Mouse (Mus musculus) liver, embryonic 14.5 days (tissue): ENCODE results near the gene Chst8. TPM values are rescaled to one million over a fixed set of nuclear protein-coding genes. Genes with fewer than 3 reads are reported as not detected.
A peak's percentile ranks its signal among the peaks of the same experiment; 100 is the strongest.

Experiments used
- ATAC-seq: fragments of 200-750 bp; cut with Nextera tagmentation; 2 replicates; pipeline ENCODE4 v1.8.0; 2017; ENCODE audit warnings: moderate number of reproducible peaks, mild to moderate bottlenecking, moderate library complexity; ENCODE audit not compliant: insufficient read depth
- DNase-seq, 3 experiments: peaks; one replicate each; pipeline ENCODE4 v3.0.0-alpha.2; 2012 to 2013; ENCODE audit warnings: low read depth in 3 of 3, low spot score in 3 of 3
- H3K27ac ChIP-seq: fragments of 300-500 bp; sonication (generic); 2 replicates; pipeline ENCODE4 v1.5.1; 2014; ENCODE audit warnings: moderate library complexity, mild to moderate bottlenecking, control low read depth, inconsistent platforms
- H3K27me3 ChIP-seq: fragments of 300-500 bp; sonication (generic); 2 replicates; pipeline ENCODE4 v1.6.1; 2014; ENCODE audit warnings: mild to moderate bottlenecking, low read length, moderate library complexity; ENCODE audit not compliant: control insufficient read depth, insufficient read depth
- H3K36me3 ChIP-seq: fragments of 300-500 bp; sonication (generic); replicated peaks from 2 replicates; pipeline ENCODE4 v1.6.1; 2014; ENCODE audit warnings: low read depth; ENCODE audit not compliant: control insufficient read depth, insufficient read depth
- H3K4me1 ChIP-seq, 2 experiments: fragments of 200-500 bp in 1 of 2; fragments of 300-500 bp in 1 of 2; sonication (generic) in 1 of 2; replicated peaks; 2 replicates each; pipeline ENCODE4 v1.6.1; 2012 to 2014; ENCODE audit warnings: antibody characterized with exemption in 1 of 2, inconsistent platforms in 1 of 2, low read length in 1 of 2; ENCODE audit not compliant: control insufficient read depth in 2 of 2, insufficient read depth in 2 of 2
- H3K4me2 ChIP-seq: fragments of 300-500 bp; sonication (generic); 2 replicates; pipeline ENCODE4 v1.6.1; 2014; ENCODE audit warnings: low read depth, mild to moderate bottlenecking, control low read depth, moderate library complexity
- H3K4me3 ChIP-seq, 2 experiments: fragments of 200-500 bp in 1 of 2; fragments of 300-500 bp in 1 of 2; sonication (generic) in 1 of 2; 2 replicates each; pipeline ENCODE4 v1.5.1; 2012 to 2014; ENCODE audit warnings: low read depth in 2 of 2, low read length in 2 of 2, mild to moderate bottlenecking in 2 of 2, control low read depth in 1 of 2, inconsistent platforms in 1 of 2, moderate library complexity in 1 of 2; ENCODE audit not compliant: insufficient read depth in 1 of 2
- H3K9ac ChIP-seq: fragments of 300-500 bp; sonication (generic); replicated peaks from 2 replicates; pipeline ENCODE4 v1.6.1; 2014; ENCODE audit warnings: mild to moderate bottlenecking, control low read depth, moderate library complexity
- H3K9me3 ChIP-seq: fragments of 300-500 bp; sonication (generic); 2 replicates; pipeline ENCODE4 v1.6.1; 2016; ENCODE audit warnings: low read length, mixed read lengths; ENCODE audit not compliant: control insufficient read depth
- CTCF ChIP-seq: IDR thresholded peaks from 2 replicates; pipeline ENCODE4 v1.5.1; 2016; ENCODE audit warnings: antibody characterized with exemption, low read depth, control low read depth
- EP300 ChIP-seq: IDR thresholded peaks from 2 replicates; pipeline ENCODE4 v1.6.1; 2016; ENCODE audit warnings: antibody characterized with exemption, low read depth
- WGBS: fragments of 180-500 bp; shearing (Covaris S2); extraction: QIAGEN DNeasy Blood & Tissue Kit; methylation state at CpG from one replicate; pipeline ENCODE4 v1.1.7; 2014; ENCODE audit not compliant: insufficient replicate concordance; 5-methylcytosine and 5-hydroxymethylcytosine counted together
- polyA plus RNA-seq, 2 experiments: library from polyadenylated mRNA; depleted of rRNA in 1 of 2; stranded (reverse) in 1 of 2; unstranded in 1 of 2; fragments of >200 nt; fragmentation: Nextera tagmentation in 1 of 2; extraction: Ambion mirVana in 1 of 2; gene quantifications; 2 replicates each; pipeline versions ENCODE4 v1.2.1 to v1.2.3; 2012 to 2014

Gene Chst8
- polyA plus RNA-seq, 2 experiments: 0.25 to 0.37 TPM

DNA sequence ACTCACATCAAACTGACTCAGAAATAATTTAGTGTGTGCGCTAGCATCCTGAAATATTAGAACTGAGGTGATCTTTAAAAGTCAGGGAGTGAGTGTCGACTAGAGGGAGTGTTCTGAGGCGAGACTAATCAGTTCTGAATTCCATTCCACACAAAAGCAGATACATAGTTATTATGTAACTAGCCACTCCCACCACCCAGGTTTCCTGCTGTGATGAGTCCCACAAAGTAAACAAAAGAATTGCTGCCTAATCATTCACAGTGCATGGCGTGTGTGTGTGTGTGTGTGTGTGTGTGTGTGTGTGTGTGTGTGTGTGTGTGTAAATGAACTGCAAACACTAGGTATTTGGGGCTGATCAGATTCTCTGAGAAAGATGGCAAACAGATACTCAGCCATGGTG lies 108.1 kb downstream of the Chst8 start:
- no peak overlapping the region for H3K4me2 ChIP-seq
- H3K4me1 ChIP-seq: no peaks in the 10 kb centered on the region
- no peaks in the 10 kb centered on the region for H3K36me3 ChIP-seq
- no peak overlapping the region for H3K27ac ChIP-seq
- 40% methylated on average over 4 of the region's 4 CpGs for WGBS
- no peak overlapping the region for H3K9ac ChIP-seq
- no peak for ATAC-seq
- H3K4me3 ChIP-seq: no peak overlapping the region
- no peak for TF ChIP-seq EP300
- no peak for TF ChIP-seq CTCF
- no peak for DNase-seq
- H3K9me3 ChIP-seq: no peaks in the 10 kb centered on the region
- no peaks in the 10 kb centered on the region for H3K27me3 ChIP-seq

DNA sequence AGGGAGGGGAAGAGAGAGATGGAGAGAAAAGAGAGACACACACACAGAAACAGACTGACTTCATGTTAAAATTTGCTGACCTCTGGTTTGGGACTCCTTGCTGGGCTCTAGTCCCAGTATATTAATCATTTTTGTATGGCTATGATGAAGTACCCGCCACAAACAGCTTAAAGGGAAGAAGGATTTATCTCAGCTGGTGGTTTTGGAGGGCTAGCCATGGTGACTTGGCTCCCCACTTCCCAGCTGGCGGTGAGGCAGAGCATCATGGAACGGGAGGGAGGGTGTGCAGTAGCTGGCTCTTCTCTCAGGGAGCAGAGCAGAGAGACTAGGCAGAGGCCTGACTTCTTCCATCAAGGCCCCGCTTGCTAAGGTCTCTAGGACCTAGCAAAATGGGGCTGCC lies 109.1 kb downstream of the Chst8 start:
- H3K27ac ChIP-seq: no peak overlapping the region
- no peak overlapping the region for H3K4me2 ChIP-seq
- TF ChIP-seq CTCF: no peak
- no peak for TF ChIP-seq EP300
- H3K9me3 ChIP-seq: no peaks in the 10 kb centered on the region
- WGBS: 41% methylated on average over 4 of the region's 4 CpGs
- H3K27me3 ChIP-seq: no peaks in the 10 kb centered on the region
- H3K36me3 ChIP-seq: no peaks in the 10 kb centered on the region
- no peak overlapping the region for H3K4me3 ChIP-seq
- DNase-seq: no peak
- H3K4me1 ChIP-seq: no peaks in the 10 kb centered on the region
- ATAC-seq: no peak
- no peak overlapping the region for H3K9ac ChIP-seq

- TF ChIP-seq CTCF: no peak
- TF ChIP-seq EP300: no peak
- Histone ChIP-seq H3K4me2 (no peak overlapping the region), H3K9me3 (no peaks in the 10 kb centered on the region), H3K27me3 (no peaks in the 10 kb centered on the region), H3K27ac (no peak overlapping the region), H3K4me1 (no peaks in the 10 kb centered on the region), H3K36me3 (no peaks in the 10 kb centered on the region), H3K9ac (no peak overlapping the region), H3K4me3 (no peak overlapping the region)
- DNase-seq: peak in 1 of 3 experiments; percentile 0
- WGBS: 10% methylated on average over 11 of the region's 11 CpGs
- no peak for ATAC-seq
Observed at GRCm38 (mm10) chr7:34702718-34703351, 109.7 kb downstream of the Chst8 start.

DNA sequence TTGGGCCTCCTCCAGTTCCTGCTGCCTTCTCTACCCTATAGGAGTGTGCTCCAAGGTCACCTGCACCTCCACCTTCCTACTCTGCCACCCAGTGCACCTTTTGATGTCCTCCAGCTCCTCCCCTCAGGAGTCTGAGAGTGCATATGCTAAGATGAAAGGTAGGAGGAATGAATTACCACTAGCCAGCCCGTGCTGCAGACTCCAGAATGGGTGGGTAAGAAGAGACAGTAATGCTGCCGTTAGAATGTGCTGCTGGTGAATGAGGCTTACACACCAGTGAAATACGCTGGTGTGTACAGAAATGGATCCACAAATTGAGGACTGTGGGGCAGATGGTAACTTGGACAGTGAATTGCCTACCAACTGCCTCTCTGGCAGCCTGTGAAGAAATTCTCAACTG lies 112.6 kb downstream of the Chst8 start:
- WGBS: 45% methylated on average over 3 of the region's 3 CpGs
- Histone ChIP-seq H3K9ac (no peak overlapping the region), H3K27ac (no peak overlapping the region), H3K27me3 (no peaks in the 10 kb centered on the region), H3K4me3 (no peak overlapping the region), H3K9me3 (no peaks in the 10 kb centered on the region), H3K36me3 (no peaks in the 10 kb centered on the region), H3K4me2 (no peak overlapping the region), H3K4me1 (no peaks in the 10 kb centered on the region)
- DNase-seq (no peak), ATAC-seq (no peak)
- no peak for TF ChIP-seq CTCF
- no peak for TF ChIP-seq EP300

GRCm38 (mm10) chr7:34698221-34698620 lies 114.3 kb downstream of the Chst8 start:
- no peak overlapping the region for H3K4me3 ChIP-seq
- H3K4me2 ChIP-seq: no peak overlapping the region
- no peaks in the 10 kb centered on the region for H3K9me3 ChIP-seq
- DNase-seq: no peak
- no peaks in the 10 kb centered on the region for H3K27me3 ChIP-seq
- WGBS: 71% methylated on average over 9 of the region's 9 CpGs
- H3K27ac ChIP-seq: no peak overlapping the region
- TF ChIP-seq CTCF: no peak
- TF ChIP-seq EP300: no peak
- no peak for ATAC-seq
- no peak overlapping the region for H3K9ac ChIP-seq
- H3K4me1 ChIP-seq: no peaks in the 10 kb centered on the region
- no peaks in the 10 kb centered on the region for H3K36me3 ChIP-seq
